Mouse (Mus musculus): Measurements from ENCODE around the gene Ctdsp2.

Ctdsp2 gene

DNA sequence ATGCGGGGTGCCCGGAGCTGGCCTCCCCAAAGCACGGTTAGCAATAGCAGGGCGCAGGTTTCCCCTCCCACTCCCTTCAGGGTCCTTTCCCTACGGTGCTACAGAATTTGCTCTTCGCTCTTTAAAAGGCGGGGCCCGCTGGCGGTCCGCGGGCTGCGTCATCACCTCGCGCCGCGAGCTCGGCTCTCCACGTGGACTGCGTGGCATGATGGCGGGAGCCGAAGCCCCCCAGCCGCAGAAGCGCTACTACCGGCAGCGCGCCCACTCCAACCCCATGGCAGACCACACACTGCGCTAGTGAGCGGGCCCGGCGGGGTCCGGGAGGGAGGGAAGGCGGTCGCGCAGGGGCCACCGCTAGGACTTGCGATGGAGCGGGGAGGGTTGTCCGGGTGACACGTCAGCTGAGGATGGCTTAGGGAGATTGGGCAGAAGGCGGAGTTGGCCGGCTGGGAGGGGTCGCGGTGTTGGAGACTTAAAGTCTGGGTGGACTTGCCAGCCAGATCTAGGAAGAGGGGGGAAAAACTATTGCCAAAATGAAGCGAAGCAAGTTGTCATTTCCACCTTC is 63.3 kb downstream of the Ctdsp2 start:
- in situ Hi-C loops (cut with MboI, MseI): no loop called here

DNA sequence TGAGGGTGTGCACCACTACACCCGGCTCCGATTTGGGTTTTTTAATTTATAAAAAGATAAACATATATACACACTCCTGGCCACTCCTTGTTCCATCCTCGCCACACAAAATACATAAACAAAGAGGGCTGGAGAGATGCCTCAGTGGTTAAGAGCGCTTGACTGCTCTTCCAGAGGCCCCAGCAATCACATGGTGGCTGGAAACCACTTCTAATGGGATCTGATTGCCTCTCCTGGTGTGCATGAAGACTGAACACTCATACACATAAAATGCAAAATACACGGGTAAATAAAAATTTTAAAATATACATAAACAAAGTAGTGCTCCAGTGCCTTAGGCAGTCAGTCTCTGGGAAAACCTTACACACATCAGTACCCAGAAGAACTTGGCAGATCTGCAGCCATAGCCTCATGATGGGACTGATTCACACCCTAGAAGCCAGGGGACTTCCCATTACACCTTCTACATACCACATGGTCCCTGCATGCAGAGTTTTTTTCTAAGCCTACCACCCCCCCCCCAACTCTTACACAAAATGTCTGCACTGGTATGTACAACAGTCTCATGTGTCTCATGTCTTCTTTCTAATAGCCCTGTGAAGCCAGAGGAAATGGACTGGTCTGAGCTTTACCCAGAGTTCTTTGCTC is 64.1 kb downstream of the Ctdsp2 start:
- in situ Hi-C loops (cut with MboI, MseI): no loop called here

DNA sequence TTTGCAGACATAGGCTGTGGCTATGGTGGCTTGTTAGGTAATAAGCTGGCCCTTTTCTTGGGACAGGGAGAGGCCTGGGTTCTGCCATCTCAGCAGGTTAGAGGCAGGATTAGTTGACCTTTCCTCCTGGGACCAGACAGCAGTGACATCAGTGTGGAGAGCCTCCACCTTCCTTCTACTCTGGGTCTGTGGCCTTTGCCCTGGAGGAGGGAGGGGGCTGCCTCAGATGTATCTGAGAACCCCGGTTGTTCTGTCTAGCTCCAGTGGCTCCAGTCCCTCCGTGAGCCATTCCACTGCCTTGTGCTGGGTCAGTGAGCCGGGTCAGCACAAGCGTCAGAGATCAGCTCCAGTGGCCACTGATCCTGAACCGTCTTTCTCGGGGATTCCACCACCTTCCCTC is 64.7 kb downstream of the Ctdsp2 start:
- in situ Hi-C loops (cut with MboI, MseI): no loop called here

DNA sequence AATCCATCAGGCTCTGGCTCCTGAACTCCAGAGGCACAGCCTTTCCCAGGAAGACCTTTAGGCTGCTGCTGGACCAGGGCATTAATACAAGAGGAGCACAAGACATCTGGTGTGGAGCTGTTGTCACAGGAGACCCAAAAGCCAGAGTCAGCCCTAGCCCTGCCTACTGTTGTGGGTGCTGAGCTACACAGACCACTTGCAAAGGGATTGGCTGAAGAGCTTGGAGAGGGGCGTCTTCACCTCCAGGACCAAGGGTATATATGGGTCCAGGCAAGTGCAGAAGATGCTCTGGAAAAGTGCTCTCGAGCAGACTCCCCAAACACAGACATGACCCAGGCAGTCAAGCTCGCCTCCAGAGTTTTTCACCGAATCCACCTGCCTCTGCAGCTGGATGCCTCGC is 69.4 kb downstream of the Ctdsp2 start, which contains the start of gene Cyp27b1:
Cyp27b1 (plus strand) TSS at position 297 of the 400 bp plus-strand sequence.
- in situ Hi-C loops (cut with MboI, MseI): no loop called here

DNA sequence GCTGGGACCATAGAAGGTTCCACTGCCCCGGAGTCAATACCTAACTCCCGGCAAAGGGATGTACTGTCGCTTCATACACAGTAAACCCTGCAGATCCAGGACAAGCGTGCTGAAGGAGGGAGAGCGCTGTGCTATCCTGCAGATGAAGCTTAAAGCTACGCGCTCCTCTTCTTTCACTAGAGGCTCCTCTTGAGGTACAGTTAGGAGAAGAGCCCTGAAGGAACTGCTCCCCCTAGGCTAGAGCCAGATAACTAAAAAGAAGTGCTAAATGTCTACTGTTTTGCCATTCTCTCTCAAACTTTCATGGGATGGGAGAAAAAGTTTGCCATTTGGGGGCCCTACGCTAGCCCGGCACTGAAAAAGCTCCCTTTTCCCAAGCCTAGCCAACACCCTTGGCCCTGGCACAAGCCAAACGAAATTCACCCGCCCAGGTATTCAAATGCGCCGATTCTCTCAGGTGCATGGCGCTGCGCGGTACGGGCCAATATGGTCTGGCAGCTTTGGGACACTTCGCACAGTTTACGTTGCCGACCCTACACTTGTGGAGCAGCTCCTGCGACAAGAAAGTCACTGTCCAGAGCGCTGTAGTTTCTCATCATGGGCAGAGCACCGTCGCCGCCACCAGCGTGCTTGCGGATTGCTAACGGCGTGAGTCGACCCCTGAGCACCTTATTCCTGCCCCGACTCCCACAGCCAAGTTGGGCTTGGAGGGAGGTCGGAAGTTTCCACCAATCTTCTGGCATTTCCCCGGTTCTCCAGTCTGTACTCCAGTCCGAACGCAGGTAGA is 70.3 kb downstream of the Ctdsp2 start:
- in situ Hi-C loops (cut with MboI, MseI): no loop called here

Measured in regulatory T cell (primary cell).